Mouse (Mus musculus): Measurements from ENCODE around the gene Sept1.

GRCm38 (mm10) chr7:127211014-127211745 is 21.8 kb downstream of the Sept1 start:
- TF ChIP-seq GATA2 (IDR thresholded peaks at IDR 0.05; ENCODE audit: borderline replicate concordance, low read depth, low read length) (no peak), TAL1 (conservative IDR thresholded peaks at IDR 0.05; ENCODE audit: low read depth, low read length) (no peak), CTCF (IDR thresholded peaks at IDR 0.05; ENCODE audit: low read depth, low read length) (no peak), GATA1 (IDR thresholded peaks at IDR 0.05; ENCODE audit: borderline replicate concordance, low read length) (no peak)

All from G1E (cell line).